Mouse (Mus musculus): ENCODE measurements around the gene Raver1.
"Not testable (repeated sequence)": the region's sequence is repeated elsewhere in the genome, so short reads cannot be mapped to it uniquely, and the experiment has no call there.

Gene Raver1

DNA sequence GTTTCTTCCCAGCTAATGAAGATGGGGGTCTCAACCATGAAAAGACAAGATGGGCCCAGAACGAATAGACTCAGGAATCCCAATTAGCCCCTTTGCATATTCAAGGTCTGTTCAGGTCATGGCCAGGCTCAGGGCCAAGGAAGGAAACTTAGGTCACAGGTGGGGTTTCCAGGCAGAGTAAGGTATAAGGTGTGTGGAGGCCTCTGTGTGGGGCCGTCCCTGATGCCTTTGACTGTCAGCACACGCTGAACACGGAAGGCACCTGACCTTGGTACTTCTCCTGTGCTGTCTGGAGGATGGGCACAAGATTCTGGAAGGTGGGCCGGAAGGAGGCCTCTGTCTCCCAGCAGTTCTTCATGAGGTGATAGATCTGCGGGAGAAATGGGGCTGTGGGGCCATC lies 13.0 kb upstream of the Raver1 start:
- DNase-seq: no peak

DNA sequence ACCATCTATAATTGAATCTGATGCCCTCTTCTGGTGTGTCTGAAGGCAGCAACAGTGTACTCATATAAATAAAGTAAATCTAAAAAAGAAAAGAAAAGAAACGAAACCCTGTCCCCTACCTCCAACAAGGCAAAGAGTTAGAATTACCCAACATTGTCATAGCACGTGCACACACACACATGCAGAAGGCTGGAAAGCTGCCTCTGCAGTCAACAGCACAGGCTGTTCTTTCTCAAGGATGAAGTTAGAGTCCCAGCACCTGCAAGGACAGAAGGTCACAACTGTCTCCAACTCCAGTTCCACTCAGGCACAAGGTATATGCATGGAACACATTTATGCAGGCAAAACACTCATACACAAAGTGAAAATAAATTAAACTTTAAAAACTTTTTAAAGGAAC lies 10.3 kb upstream of the Raver1 start:
- DNase-seq: no peak

DNA sequence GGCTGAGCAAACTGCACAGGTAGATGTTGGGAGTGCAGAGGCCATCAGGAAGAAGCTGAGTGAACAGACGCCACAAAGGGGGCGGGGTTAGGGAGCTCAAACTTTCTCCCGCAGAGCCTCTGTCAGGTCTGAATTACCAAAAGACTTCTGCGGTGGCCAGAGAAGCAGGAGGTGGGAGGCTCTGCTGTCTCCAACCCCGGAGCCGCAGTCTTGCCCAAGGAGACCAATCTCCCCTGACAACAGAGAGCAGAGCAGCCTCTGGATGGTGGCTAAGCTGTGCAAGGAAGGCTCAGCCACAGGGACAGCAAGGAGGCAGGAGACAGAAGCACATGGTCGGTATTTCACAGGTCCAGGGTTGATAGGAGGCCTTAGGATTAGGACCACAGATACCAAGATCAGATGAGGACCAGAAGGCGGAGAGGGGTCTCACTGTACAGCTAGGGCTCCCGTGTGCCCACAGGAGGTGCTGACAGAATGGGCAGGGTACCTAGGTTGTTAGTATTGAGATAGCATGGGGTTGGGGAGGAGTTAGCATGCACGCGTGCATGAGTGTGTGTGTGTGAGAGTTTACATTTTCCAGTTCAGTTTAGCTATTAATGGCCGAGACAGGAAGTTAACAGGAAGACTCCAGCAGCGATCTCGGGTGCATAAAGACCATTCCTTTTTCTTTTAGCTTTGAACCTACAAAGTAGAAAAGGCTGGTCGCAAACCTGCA lies 8.8 kb upstream of the Raver1 start:
- no peak for DNase-seq

DNA sequence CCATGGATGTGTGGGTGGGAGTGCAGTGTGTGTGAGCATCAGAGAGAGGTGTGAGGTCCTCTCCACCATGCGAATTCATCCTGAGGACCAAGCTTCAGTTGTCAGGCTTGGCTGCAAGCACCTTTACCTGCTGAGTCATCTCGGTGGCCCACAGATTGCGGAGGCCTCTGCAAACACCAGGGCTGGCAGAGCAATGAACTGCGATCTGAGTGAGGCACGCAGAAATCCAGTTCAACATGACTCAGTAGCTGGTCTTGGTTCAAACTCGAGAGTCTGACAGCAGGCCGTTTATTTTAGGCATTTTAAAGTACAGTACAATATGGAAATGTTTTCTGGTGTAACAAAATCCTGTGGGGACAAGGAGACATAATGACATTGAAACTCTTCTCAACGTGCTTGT lies 6.0 kb upstream of the Raver1 start:
- DNase-seq: no peak

DNA sequence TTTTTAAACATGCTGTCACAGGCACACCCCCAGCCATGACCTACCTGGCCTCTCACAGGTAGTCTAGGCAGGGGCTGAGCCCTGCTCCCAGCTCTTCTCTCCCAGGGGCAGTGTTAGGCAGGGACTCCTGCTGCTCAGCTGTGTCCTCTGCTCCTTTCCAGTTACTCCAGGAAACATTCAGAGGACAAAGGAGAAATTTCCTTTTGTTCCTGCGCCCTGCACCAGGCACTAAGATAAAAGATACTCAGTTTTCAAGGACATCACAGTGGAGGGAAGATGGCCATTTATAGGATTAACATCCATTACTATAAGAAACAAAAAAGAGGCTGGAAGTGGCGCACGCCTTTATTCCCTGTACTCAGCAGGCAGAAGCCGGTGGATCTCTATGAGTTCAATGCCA lies 4.2 kb upstream of the Raver1 start:
- DNase-seq: no peak

DNA sequence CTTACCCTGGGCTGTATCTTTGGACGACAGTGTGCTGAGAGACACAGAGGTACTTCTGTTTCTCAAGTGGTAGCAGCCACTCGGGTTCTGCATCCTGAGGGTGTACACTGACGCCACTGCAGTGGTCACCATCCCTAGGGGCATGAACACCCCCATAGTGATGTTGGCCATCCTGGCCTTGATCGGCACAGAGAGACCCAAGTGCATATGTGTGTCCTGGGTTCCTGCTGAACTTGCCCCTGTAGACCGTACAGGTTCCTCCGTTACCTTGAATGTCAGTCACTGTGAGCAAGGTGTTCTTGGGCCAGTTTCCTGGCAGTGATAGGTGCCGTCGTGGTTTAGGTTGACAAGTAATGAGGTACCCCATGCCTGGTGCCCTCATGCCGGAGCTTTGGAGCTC lies 1.6 kb upstream of the Raver1 start:
- no peak for DNase-seq

DNA sequence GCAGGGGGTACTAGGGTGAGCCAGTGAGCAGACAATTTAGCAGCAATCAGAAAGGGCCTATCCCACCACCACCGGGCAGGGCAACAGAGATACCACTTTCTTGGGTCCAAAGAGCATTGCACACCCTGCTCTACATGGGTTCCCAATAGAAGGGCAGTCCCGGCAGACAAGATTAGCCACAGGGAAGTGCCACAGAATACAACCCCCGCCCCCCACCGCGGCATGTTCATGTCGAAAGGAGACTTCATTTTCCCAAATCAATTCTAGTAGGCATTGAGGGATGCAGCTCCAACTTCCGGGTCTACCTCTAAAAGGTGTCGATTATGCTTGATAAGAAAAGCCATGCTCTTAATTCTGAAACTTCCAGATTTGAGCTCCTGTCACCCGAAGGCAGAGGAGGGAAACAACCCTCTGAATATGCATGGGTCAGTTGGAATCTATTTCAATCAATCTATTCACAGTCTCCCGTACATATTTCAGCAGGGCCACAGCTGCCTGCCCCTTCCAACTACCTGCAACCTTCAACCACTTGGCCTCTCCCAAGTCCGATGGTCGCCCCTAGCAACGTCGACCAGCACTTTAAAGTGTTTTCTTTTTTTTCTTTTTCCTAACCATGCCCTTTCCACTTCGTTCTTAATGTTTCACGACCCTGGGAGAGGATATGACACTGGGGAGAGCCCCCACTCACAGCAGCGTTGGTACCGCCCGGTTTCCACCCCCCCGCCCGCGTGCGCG lies 669 bp downstream of the Raver1 start:
- DNase-seq: no peak

DNA sequence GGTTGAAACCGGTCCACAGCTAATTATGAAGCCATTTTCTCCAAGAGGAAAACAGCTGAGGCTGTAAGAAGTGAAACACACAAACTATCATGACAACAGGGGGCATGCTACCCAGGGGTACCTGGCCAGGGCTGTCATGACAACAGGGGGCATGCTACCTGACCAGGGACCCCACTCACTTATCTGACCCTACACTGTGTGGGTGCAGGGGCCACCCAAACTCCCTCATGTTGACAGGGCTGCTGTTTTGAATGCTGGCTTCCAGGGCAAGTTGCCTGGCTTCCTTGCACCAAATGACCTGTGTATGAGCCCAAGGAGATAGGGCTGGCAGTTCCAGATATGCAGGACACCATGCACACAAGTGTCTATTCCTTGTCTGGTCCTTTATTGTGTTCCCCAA lies 1.3 kb downstream of the Raver1 start:
- no peak for DNase-seq

DNA sequence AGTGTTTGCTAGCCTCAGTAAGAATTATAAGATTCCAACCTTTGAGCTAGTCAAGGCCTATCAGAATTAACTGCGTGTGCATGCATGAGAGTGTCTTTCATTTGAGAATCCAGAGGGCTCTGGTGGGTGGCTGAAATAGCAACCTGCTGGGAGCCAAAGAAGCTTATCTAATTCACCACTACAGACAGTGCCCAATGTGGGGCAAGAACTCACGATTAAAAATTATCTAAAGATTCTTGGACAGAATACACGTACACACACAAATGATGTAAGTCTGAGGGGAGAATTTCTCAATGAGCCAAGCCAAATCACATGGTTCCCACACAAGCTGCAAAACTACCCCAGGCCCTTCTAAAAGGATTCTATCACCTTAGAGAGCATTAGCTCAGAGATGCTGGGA lies 8.5 kb downstream of the Raver1 start:
- DNase-seq: no peak

DNA sequence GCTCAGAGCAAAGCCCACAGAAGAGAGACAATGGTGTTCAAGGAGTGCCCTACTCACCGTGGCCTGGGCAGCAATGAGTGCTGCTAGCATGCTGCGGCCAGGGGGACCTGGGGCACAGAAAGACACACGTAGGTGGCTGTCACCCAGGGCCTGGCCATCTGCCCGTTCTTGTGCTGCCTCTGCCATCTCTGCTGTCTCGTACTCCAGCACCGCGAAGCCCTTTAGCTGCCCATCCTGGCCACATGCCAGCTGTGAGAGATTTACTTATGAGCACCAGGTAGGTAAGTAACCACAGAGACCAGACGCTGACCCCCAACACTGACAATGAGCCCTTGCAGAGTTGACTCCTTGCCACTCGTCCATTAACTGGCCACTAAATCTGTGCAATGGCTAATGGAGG lies 10.7 kb downstream of the Raver1 start:
- peak in 1 of 2 experiments; percentile 35 for DNase-seq

DNA sequence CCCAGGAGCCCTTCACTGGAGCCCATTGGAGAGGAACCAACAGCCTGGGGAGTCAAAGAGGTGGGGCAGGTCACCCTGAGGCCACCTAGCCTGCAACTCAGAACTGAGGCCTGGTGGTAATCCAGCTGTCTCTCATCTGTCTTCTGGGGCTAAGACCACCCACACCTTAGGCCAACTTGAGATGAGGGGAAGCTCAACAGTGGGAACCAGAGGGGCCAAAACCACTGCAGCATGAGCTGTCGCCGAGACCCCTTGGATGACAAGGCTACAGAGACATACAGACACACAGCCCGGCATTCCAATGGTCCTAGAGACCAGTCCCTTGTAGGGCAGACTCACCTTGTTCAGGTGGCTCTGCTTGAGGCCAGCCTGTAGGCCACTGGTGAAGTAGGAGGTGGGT lies 16.2 kb downstream of the Raver1 start:
- no peak for DNase-seq

DNA sequence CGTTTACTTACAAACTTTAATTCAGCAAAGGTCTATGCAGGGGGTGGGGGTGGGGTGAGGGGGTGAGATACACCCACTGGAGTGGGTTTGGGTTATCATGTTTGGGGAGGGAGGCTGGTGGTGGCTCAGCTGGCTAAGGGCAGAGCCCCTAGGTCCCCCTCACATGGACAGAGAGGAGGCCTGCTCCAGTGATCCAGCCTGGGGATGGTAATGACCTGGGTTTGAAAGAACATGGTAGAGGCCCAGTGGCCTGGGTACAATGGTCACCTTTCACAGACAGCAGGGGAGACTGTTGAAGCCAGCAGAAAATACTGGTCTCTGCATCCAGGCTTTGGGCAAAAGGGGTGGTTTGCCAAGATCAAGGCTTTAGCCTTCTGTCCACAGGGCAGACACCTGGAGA lies 17.6 kb downstream of the Raver1 start:
- no peak for DNase-seq

DNA sequence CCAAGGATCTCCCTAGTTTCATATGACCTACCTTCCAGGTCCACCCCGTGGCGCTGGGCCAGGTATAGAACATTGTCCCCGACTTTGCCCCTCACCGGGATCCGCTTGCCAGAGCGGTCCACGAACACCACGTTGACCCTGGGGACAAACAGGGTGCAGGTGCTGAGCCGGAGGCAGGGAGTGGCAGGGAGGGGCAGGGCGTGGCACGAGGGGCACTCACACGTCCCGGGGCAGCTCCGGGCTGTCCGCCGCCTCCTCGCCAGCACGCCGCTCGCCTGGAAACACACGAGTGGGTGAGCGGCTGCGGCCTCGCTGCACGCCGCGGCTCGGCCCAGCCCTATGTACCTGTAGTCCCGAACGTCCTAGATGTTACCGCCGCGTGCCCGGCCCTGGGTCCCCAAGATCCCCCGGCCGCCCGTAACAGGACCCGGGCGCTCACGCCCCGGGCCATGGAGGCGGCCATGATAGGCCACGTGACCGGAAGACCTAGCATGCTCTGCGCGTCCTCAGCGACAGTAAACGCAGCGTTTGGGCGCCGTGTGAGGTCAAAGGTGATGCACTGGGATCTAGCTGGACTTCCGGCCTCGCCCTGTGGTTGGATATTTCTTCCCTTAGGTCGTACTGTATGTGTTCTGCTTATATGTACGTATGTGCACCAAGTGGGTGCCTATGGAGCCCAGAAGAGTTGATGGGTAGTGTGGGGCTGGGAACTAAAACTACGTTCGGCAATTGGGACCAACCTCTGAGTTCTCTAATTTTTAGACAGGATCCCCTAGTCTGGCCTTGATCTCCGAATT lies 18.6 kb downstream of the Raver1 start, which contains the start of the genes Gm49373 and Fdx1l:
TSS of gene Gm49373 (minus strand) at position 53 of the 797 bp plus-strand sequence.
TSS of gene Fdx1l (minus strand) at position 571 of the 797 bp plus-strand sequence.
- DNase-seq: peak; percentile 89 to 93

DNA sequence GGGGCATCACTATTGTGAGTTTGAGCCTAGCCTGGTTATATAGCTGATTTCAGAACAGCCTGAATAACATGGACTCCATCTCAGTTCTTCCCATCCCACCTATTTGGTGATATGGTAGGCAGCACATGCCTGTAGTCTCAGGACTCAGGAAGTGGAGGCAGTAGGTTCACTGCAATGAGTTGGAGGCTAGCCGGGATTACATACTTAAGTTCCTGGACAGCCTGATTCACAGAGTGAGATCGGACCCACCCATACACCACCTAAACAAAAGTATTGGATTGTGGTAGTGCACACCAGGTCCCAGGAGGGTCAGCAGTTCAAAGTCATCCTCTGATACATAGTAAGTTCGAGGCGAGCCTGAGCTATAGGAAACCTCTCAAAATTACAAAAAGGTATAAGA lies 19.2 kb downstream of the Raver1 start:
- DNase-seq: no peak

DNA sequence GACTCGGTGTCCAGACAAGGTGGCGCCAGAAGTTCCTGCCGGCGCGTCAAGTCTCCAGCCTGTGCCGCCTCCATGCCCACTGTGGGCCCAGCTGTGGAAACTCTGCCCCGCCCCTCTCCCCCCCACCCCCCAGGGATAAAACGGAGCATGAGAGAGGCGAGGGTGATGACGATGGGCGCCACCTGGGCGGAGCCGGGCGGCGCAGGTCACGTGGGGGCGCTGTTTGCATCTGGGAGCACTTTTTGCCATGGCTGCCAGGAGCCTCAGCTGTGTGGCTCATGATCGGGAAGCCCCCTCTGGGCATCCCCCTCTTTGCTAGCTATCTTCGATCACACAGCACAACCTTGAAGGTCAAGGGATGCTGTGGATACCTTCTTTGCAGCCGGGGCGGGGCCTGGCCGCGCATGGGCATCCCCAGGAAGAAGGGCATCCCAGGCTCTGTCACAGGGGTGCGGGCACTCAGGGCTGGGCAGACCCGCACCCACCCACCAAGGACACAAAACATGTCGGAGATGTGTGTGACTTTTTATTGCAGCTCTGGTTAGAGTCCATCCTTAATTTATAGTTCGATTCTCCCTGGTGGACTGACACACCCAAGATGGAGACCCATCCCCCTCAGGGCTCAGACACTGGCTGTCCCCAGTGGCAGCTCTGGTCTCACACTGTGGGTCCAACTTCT lies 24.7 kb downstream of the Raver1 start, which contains the start of gene Zglp1:
TSS of gene Zglp1 (minus strand) at position 88 of the 679 bp plus-strand sequence.
- DNase-seq: no peak

DNA sequence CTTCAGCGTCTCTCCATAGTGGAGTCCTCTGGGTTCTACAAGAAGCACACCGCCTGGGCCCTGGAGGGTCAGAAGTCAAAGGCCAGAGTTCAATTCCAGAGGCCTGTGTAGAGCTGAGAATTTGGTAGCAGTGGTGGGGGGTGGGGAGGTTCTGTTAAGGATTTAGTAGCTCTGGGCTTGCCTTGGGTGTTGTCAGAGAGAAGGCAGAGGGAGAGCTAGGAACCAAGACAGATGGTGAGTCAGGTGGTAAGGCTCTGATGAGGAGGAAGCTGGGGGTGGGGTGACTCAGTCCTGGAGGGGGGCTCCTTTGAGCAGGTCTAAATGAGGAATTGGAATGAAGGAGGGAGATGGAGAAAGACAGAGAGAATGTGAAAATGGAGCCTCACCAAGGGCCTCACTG lies 28.9 kb downstream of the Raver1 start:
- no peak for DNase-seq

DNA sequence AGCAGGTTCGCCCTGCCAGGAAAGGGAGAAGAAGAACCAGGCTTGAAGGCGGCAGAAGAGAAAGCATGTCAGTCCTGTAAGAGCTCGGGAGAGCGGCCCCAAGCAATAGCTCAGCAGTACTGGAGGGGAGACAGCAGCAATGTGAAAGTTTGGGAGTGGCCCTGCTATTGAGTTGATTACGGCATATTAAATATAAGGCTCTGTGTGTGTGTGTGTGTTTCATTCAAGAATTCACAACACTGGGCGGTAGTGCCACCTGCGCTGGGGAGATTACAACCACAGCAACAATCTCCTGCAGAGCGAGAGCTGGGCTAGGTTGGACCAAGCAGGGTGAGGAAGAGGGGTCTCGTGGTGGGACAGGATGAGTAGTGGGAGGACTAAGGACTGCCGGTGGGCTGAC lies 40.2 kb downstream of the Raver1 start:
- DNase-seq: no peak

DNA sequence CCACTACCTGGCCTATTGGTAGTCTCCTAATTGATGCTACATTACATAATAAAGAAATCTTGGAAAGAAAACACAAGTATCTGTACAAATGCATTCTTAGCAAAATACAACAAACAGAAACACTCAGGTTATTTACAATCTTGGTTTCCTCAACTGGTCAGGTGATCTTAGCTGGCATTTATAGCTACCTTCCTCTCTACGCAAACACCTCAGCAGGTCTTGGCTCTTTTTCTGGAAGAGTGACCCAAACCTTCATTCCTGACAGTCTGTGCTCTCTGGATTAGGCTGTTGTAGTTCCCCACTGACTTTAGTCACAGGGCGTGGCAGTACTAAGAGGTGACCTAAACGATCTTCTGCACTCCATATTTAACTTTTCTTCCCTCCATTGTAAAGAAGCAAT lies 46.6 kb downstream of the Raver1 start:
- DNase-seq: no peak

DNA sequence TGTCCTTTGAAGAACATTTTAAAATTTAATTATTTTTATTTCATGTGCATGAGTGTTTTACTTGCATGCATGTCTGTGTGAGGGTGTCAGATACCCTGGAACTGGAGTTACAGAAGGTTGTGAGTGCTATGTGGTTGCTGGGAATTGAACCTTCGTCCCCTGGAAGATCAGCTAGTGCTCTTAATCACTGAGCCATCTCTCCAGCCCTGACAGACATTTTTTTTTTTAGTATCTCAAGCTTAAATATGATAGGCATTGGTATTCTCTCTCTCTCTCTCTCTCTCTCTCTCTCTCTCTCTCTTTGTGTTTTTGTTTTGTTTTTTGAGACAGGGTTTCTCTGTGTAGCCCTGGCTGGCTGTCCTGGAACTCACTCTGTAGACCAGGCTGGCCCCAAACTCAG lies 47.0 kb downstream of the Raver1 start:
- not testable (repeated sequence) for DNase-seq

DNA sequence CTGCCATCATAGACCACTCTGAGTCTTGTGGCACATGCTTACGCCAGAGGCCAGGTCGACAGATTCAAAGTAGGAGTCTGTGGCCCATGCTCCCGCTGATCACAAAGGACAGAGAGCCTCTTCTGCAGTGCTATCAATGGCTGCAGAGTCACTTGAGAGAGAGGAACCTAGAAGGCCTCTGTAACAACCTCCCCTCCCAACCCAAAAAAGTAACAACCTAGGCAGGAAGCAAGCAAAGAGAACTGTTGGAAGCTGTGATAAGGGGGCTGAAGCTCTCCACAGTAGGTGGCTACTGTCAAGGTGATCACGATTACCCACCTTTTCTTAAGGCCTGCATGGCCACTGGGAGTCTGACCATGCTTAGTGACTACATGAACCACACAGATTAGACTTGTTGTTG lies 48.2 kb downstream of the Raver1 start:
- DNase-seq: no peak

DNA sequence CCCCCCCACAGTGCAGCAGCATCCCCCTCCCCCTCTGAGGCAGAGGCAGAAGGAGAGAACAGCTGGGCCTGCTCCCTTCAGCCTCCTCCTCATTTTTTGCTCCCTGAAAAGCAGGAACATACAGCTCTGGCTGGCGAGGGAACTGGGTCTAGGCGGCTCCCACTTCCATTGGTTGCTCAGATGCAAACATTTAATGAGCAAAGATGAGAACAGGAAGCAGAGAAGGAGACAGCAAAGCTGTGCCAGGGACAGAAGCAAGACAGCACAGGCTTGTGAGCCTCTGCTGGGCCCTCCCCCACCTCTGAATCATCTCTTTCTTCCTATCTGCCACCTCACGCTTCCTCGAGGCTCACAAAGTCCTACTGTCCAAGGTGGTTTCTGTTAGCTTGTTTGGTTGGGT lies 50.5 kb downstream of the Raver1 start:
- DNase-seq: no peak

DNA sequence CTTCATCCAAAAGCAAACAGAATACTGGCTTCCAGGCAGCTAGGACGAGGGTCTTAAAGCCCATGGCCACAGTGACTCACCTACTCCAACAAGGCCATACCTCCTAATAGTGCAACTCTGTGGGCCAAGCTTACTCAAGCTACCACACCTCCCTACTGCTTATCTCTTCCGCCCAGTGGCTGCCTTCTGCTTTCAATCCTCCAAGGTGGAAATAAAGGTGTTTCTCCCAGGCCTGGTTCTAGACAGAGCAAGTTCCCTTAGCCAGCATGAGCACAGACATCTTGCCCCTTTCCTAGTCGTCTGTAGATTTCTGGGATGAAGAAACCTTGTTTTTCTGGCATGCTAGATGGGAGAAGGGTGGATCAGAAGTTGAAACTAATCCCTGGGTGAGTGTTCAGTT lies 52.0 kb downstream of the Raver1 start:
- DNase-seq: no peak

DNA sequence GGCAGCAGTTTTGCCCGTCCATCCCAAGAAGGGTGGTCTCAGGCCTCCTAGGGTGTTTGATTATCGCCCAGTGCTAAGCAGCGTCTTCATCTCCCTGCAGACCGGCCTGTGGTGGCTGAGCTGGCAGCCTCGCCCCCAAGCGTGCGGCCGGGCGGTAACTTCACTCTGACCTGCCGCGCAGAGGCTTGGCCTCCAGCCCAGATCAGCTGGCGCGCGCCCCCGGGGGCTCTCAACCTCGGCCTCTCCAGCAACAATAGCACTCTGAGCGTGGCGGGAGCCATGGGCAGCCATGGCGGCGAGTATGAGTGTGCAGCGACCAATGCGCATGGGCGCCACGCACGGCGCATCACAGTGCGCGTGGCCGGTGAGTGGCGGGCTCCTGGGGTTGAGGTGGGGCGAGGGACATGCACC lies 54.3 kb downstream of the Raver1 start:
- no peak for DNase-seq

All from cerebellum, adult 18-20 months (tissue).